Mouse (Mus musculus): Measurements from ENCODE around the gene Fam133b.

Gene Fam133b

GRCm38 (mm10) chr5:3543629-3544479 is at the start of gene Fam133b:
Gene Fam133b, plus strand, starts transcription at chr5:3543833.
- DNase-seq: peak; percentile 97

GRCm38 (mm10) chr5:3493968-3494367 is 49.7 kb upstream of the Fam133b start:
- no peak for DNase-seq

GRCm38 (mm10) chr5:3494452-3495187 is 49.0 kb upstream of the Fam133b start:
- no peak for DNase-seq

GRCm38 (mm10) chr5:3497505-3497925 is 46.1 kb upstream of the Fam133b start:
- no peak for DNase-seq

- DNase-seq: no peak
Observed at GRCm38 (mm10) chr5:3500298-3500697, 43.3 kb upstream of the Fam133b start.

GRCm38 (mm10) chr5:3500957-3501563 is 42.6 kb upstream of the Fam133b start:
- DNase-seq: no peak

GRCm38 (mm10) chr5:3501564-3502001 is 42.0 kb upstream of the Fam133b start:
- DNase-seq: no peak

GRCm38 (mm10) chr5:3502610-3503350 is 40.9 kb upstream of the Fam133b start:
- DNase-seq: no peak

GRCm38 (mm10) chr5:3503373-3503772 is 40.3 kb upstream of the Fam133b start:
- DNase-seq: no peak

- no peak for DNase-seq
Observed at GRCm38 (mm10) chr5:3503836-3504323, 39.8 kb upstream of the Fam133b start.

- no peak for DNase-seq
Observed at GRCm38 (mm10) chr5:3504453-3504852, 39.2 kb upstream of the Fam133b start.

GRCm38 (mm10) chr5:3505553-3505952 is 38.1 kb upstream of the Fam133b start:
- no peak for DNase-seq

GRCm38 (mm10) chr5:3508480-3509381 is 34.9 kb upstream of the Fam133b start:
- DNase-seq: no peak

- no peak for DNase-seq
Observed at GRCm38 (mm10) chr5:3509503-3509902, 34.1 kb upstream of the Fam133b start.

GRCm38 (mm10) chr5:3511097-3511795 is 32.4 kb upstream of the Fam133b start:
- DNase-seq: no peak

- no peak for DNase-seq
Observed at GRCm38 (mm10) chr5:3512584-3512983, 31.0 kb upstream of the Fam133b start.

GRCm38 (mm10) chr5:3514901-3515311 is 28.7 kb upstream of the Fam133b start:
- no peak for DNase-seq

- DNase-seq: no peak
Observed at GRCm38 (mm10) chr5:3515477-3515876, 28.2 kb upstream of the Fam133b start.

- DNase-seq: no peak
Observed at GRCm38 (mm10) chr5:3516481-3517075, 27.1 kb upstream of the Fam133b start.
